Mouse (Mus musculus) MEL (cell line): ENCODE measurements at regions not wholly inside any gene's neighbourhood (a gene's known extent, or its start where the extent isn't known, plus 50 kb on each side); places are given as distances from the start of the nearest gene placed in this dataset.

ENCODE experiments used
- CTCF ChIP-seq, 3 experiments: IDR thresholded peaks in 2 of 3; conservative IDR thresholded peaks in 1 of 3; 2 replicates each; pipeline ENCODE4 v1.5.1; 2011 to 2012; ENCODE audit warnings: low read length in 3 of 3, low read depth in 2 of 3, mild to moderate bottlenecking in 2 of 3, improper control_type of control experiment in 1 of 3, inconsistent platforms in 1 of 3, mixed read lengths in 1 of 3, moderate library complexity in 1 of 3; ENCODE audit not compliant: control insufficient read depth in 1 of 3, insufficient read depth in 1 of 3, poor library complexity in 1 of 3, severe bottlenecking in 1 of 3
- E2F4 ChIP-seq: IDR thresholded peaks from 2 replicates; pipeline ENCODE4 v1.6.1; 2011; ENCODE audit warnings: low read depth, low read length, improper control_type of control experiment, borderline replicate concordance
- ETS1 ChIP-seq: IDR thresholded peaks from 2 replicates; pipeline ENCODE4 v1.6.1; 2012; ENCODE audit warnings: low read depth, mild to moderate bottlenecking, inconsistent platforms, low read length, improper control_type of control experiment, moderate library complexity
- GATA1 ChIP-seq: IDR thresholded peaks from 2 replicates; pipeline ENCODE4 v1.6.1; 2011; ENCODE audit warnings: low read depth, low read length, improper control_type of control experiment
- POLR2A ChIP-seq, 2 experiments: IDR thresholded peaks; 2 replicates each; pipeline ENCODE4 v1.6.1; 2011 to 2012; ENCODE audit warnings: low read length in 2 of 2, mild to moderate bottlenecking in 2 of 2, control low read depth in 1 of 2, improper control_type of control experiment in 1 of 2, low read depth in 1 of 2, moderate library complexity in 1 of 2; ENCODE audit not compliant: control insufficient read depth in 1 of 2, insufficient read depth in 1 of 2, poor library complexity in 1 of 2
- POLR2AphosphoS5 ChIP-seq: IDR thresholded peaks from 2 replicates; pipeline ENCODE4 v1.6.1; 2012; ENCODE audit warnings: low read depth, borderline replicate concordance, mild to moderate bottlenecking, inconsistent platforms, low read length, moderate library complexity, mixed read lengths
- SIN3A ChIP-seq: IDR thresholded peaks from 2 replicates; pipeline ENCODE4 v1.6.1; 2012; ENCODE audit warnings: low read length, improper control_type of control experiment, inconsistent platforms
- TCF12 ChIP-seq: IDR thresholded peaks from 2 replicates; pipeline ENCODE4 v1.6.1; 2014; ENCODE audit warnings: low read depth, mild to moderate bottlenecking, inconsistent platforms, low read length, improper control_type of control experiment, moderate library complexity
- USF1 ChIP-seq: IDR thresholded peaks from 2 replicates; pipeline ENCODE4 v1.6.1; 2014; ENCODE audit warnings: low read depth, mild to moderate bottlenecking, inconsistent platforms, low read length, improper control_type of control experiment, moderate library complexity
- ZC3H11A ChIP-seq: IDR thresholded peaks from 2 replicates; pipeline ENCODE4 v1.6.1; 2012; ENCODE audit warnings: low read depth, mild to moderate bottlenecking, inconsistent platforms, low read length, improper control_type of control experiment

- TF ChIP-seq USF1 (no peak), ETS1 (no peak), ZC3H11A (no peak), POLR2A (IDR thresholded peaks at IDR 0.05; ENCODE audit: control insufficient read depth in 1 of 2, insufficient read depth in 1 of 2, low read depth in 1 of 2, low read length in 2 of 2, poor library complexity in 1 of 2) (no peak), E2F4 (no peak), CTCF (IDR thresholded peaks at IDR 0.05 in 2 of 3, conservative IDR thresholded peaks at IDR 0.05 in 1 of 3; ENCODE audit: control insufficient read depth in 1 of 3, insufficient read depth in 1 of 3, low read depth in 2 of 3, low read length in 3 of 3, poor library complexity in 1 of 3, severe bottlenecking in 1 of 3) (no peak), GATA1 (no peak), TCF12 (no peak), SIN3A (no peak), POLR2AphosphoS5 (no peak)
Measured at GRCm38 (mm10) chr13:90370746-90371414, 281.5 kb upstream of the Xrcc4 start.
